Mouse (Mus musculus) bone marrow macrophage, adult 2 months (primary cell): Measurements from ENCODE around the gene Olfr455. TPM values are rescaled to one million over a fixed set of nuclear protein-coding genes. Genes with fewer than 3 reads are reported as not detected.

ENCODE experiments used
- H3K27ac ChIP-seq: 2 replicates; pipeline ENCODE4 v1.5.1; 2012; ENCODE audit warnings: low read depth, low read length; ENCODE audit not compliant: insufficient read depth
- H3K4me1 ChIP-seq: 2 replicates; pipeline ENCODE4 v1.6.1; 2012; ENCODE audit warnings: low read length; ENCODE audit not compliant: control insufficient read depth, insufficient read depth
- H3K4me3 ChIP-seq: 2 replicates; pipeline ENCODE4 v1.5.1; 2012; ENCODE audit warnings: mild to moderate bottlenecking, low read length, moderate library complexity; ENCODE audit not compliant: insufficient read depth
- CTCF ChIP-seq: IDR thresholded peaks from 2 replicates; pipeline ENCODE4 v1.5.1; 2012; ENCODE audit warnings: low read depth, mild to moderate bottlenecking, low read length, moderate library complexity
- POLR2A ChIP-seq: IDR thresholded peaks from 2 replicates; pipeline ENCODE4 v1.6.1; 2012; ENCODE audit warnings: mild to moderate bottlenecking, low read depth, low read length, borderline replicate concordance
- polyA plus RNA-seq: library from polyadenylated mRNA; stranded (reverse); fragments of >200 nt; gene quantifications from 2 replicates; pipeline ENCODE4 v1.2.4, GENCODE M21; 2012; ENCODE audit not compliant: missing spikeins, insufficient read depth, insufficient read length

Gene Olfr455
- polyA plus RNA-seq, 1 experiment: not detected

DNA sequence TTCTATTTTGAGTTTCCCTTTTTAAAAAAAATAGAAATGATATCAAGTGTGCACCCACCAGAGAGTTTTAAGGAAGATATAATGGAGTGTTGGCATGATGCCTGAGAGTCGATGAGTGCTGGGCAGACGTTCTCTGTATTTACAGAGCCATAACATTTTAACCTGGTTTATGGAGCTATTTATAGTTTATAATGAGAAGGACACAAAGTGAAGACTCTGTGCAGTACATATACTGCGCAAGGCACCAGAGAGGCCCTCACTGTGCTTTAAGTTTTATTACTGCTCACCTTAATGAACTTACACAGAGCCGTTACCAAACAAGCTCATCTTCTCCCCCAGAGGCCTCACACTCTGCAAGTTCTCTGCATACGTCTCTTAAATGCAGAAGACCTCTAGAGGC is 13.5 kb upstream of the Olfr455 start:
- no peaks in the 10 kb centered on the region for H3K4me1 ChIP-seq
- H3K27ac ChIP-seq: no peak overlapping the region
- no peak for TF ChIP-seq POLR2A
- TF ChIP-seq CTCF: no peak
- no peak overlapping the region for H3K4me3 ChIP-seq

DNA sequence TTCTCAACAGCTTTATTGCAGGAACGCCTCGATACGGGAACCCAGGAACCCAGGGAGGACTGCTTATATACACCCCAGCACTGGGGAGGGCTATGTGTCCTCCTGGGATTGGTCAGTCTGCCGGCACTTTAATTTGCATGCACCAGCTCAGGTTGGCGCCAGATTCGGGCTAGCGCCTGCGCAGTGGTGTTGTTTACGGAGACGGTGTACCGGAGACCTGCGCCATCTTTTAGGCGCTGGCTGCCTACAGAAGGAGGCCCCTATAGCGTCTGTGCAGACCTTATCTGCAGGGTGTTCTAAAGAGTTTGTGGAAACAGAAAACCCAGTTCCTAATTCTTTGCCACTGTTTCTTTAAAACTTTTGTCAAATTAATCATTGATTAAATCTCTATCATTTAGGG is 11.3 kb upstream of the Olfr455 start:
- H3K27ac ChIP-seq: no peak overlapping the region
- no peaks in the 10 kb centered on the region for H3K4me1 ChIP-seq
- TF ChIP-seq POLR2A: no peak
- H3K4me3 ChIP-seq: no peak overlapping the region

GRCm38 (mm10) chr6:42546180-42546579 is 1.2 kb downstream of the Olfr455 start:
- H3K27ac ChIP-seq: no peak overlapping the region
- H3K4me3 ChIP-seq: no peak overlapping the region
- no peak for TF ChIP-seq POLR2A
- no peak for TF ChIP-seq CTCF
- no peaks in the 10 kb centered on the region for H3K4me1 ChIP-seq

GRCm38 (mm10) chr6:42545451-42545885 is 1.9 kb downstream of the Olfr455 start:
- Histone ChIP-seq H3K27ac (no peak overlapping the region), H3K4me3 (no peak overlapping the region), H3K4me1 (no peaks in the 10 kb centered on the region)
- TF ChIP-seq POLR2A (no peak), CTCF (no peak)

DNA sequence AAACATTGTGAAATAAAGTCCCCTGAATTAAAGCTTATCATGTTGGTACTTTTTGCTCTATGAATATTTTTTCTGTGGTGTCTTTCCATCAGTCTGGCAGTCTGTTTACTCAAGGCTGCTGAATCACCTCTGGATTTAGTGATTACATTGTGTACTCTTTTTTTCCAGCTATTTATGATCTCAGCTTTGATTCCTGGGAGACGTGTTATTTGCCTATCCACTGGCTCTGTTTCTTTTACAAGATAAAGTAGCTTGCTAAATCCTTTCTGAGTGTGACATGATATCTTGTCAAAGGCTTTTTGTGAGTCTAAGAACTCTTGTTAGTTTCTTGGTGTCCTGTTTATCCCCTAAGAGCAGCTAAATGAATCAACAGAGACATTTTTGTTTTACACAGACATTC is 2.5 kb downstream of the Olfr455 start:
- Histone ChIP-seq H3K27ac (no peak overlapping the region), H3K4me1 (no peaks in the 10 kb centered on the region), H3K4me3 (no peak overlapping the region)
- TF ChIP-seq CTCF (no peak), POLR2A (no peak)

GRCm38 (mm10) chr6:42542036-42543031 is 5.1 kb downstream of the Olfr455 start:
- TF ChIP-seq CTCF (no peak), POLR2A (no peak)
- Histone ChIP-seq H3K4me1 (no peaks in the 10 kb centered on the region), H3K4me3 (no peak overlapping the region), H3K27ac (no peak overlapping the region)

DNA sequence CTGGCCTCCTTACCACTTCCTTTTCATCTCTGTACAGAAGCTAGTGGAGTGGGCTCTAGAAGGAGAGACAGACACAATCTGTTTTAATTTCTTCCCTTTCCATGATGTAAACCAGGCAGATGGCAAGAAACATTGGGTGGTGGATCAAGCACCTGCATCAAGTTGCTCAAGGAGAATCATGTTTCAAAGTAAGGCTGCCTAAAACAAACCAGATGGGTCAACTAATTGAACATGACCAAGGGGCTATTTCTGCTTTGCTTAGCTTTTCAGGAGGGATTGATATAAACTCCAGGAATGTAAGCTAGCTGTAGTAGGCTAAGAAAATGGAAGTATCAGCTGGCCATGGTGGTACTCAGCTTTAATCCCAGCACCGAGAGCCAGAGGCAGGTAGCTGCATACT is 6.7 kb downstream of the Olfr455 start:
- no peaks in the 10 kb centered on the region for H3K4me1 ChIP-seq
- H3K27ac ChIP-seq: no peak overlapping the region
- no peak for TF ChIP-seq POLR2A
- no peak for TF ChIP-seq CTCF
- H3K4me3 ChIP-seq: no peak overlapping the region

- no peak overlapping the region for H3K27ac ChIP-seq
- no peak overlapping the region for H3K4me3 ChIP-seq
Measured at GRCm38 (mm10) chr6:42539711-42540110, 7.7 kb downstream of the Olfr455 start.

GRCm38 (mm10) chr6:42513461-42513860 is 33.9 kb downstream of the Olfr455 start:
- H3K27ac ChIP-seq: no peak overlapping the region
- TF ChIP-seq POLR2A (no peak), CTCF (no peak)

More at GRCm38 (mm10) chr6:42539711-42540110, 7.7 kb downstream of the Olfr455 start:
- no peaks in the 10 kb centered on the region for H3K4me1 ChIP-seq
- TF ChIP-seq CTCF (no peak), POLR2A (no peak)

DNA sequence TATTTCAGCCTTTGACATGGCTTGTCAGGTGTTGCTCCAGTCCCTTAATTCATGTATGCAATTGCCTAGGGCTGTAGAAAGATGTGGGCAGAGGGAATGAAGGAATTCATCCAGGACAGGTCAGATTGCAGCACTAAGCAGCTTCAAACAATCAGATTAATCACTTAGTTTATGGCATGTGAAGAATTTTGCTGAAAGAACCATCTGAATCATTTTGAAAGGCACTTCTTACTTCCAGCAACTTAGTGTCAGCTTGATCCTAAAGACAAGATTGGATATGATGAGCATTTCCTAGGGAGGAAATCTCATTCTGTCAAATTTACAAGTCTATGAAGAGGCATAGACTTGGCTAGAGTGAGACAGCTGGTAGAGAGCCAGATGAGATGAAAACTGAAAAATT is 38.1 kb downstream of the Olfr455 start:
- Histone ChIP-seq H3K4me1 (no peaks in the 10 kb centered on the region), H3K27ac (no peak overlapping the region), H3K4me3 (no peak overlapping the region)
- TF ChIP-seq CTCF (no peak), POLR2A (no peak)

More at GRCm38 (mm10) chr6:42513461-42513860, 33.9 kb downstream of the Olfr455 start:
- Histone ChIP-seq H3K4me3 (no peak overlapping the region), H3K4me1 (no peaks in the 10 kb centered on the region)

GRCm38 (mm10) chr6:42503478-42503877 is 43.9 kb downstream of the Olfr455 start:
- H3K27ac ChIP-seq: no peak overlapping the region
- no peak for TF ChIP-seq CTCF
- TF ChIP-seq POLR2A: no peak
- no peak overlapping the region for H3K4me3 ChIP-seq

More at GRCm38 (mm10) chr6:42503478-42503877, 43.9 kb downstream of the Olfr455 start:
- H3K4me1 ChIP-seq: no peaks in the 10 kb centered on the region
